Mouse (Mus musculus) liver, embryonic 11.5 days (tissue): ENCODE results near the gene Tle1. TPM values are rescaled to one million over a fixed set of nuclear protein-coding genes. Genes with fewer than 3 reads are reported as not detected.

ENCODE experiments used
- ATAC-seq: fragments of 200-750 bp; cut with Nextera tagmentation; replicated peaks from 2 replicates; pipeline ENCODE4 v1.8.0; 2017; ENCODE audit warnings: moderate number of reproducible peaks, mild to moderate bottlenecking, moderate TSS enrichment, moderate library complexity; ENCODE audit not compliant: low FRiP score
- DNase-seq: peaks from one replicate; pipeline ENCODE4 v3.0.0-alpha.2; 2017; ENCODE audit warnings: low spot score
- H3K27ac ChIP-seq: fragments of 300-500 bp; sonication (generic); 2 replicates; pipeline ENCODE4 v1.5.1; 2014; ENCODE audit warnings: mild to moderate bottlenecking, low read depth, low read length, control low read depth
- H3K27me3 ChIP-seq: fragments of 300-500 bp; sonication (generic); replicated peaks from 2 replicates; pipeline ENCODE4 v1.6.1; 2014; ENCODE audit warnings: low read length, mixed read lengths; ENCODE audit not compliant: control insufficient read depth, insufficient read depth
- H3K36me3 ChIP-seq: fragments of 300-500 bp; sonication (generic); 2 replicates; pipeline ENCODE4 v1.6.1; 2014; ENCODE audit warnings: mild to moderate bottlenecking, low read length, moderate library complexity, mixed read lengths; ENCODE audit not compliant: control insufficient read depth, insufficient read depth
- H3K4me1 ChIP-seq: fragments of 300-500 bp; sonication (generic); replicated peaks from 2 replicates; pipeline ENCODE4 v1.6.1; 2014; ENCODE audit warnings: low read length, mixed read lengths; ENCODE audit not compliant: control insufficient read depth, insufficient read depth
- H3K4me2 ChIP-seq: fragments of 300-500 bp; sonication (generic); 2 replicates; pipeline ENCODE4 v1.6.1; 2014; ENCODE audit warnings: mild to moderate bottlenecking, control low read depth, moderate library complexity
- H3K4me3 ChIP-seq: fragments of 300-500 bp; sonication (generic); 2 replicates; pipeline ENCODE4 v1.5.1; 2014; ENCODE audit warnings: low read depth, low read length, control low read depth
- H3K9ac ChIP-seq: fragments of 300-500 bp; sonication (generic); 2 replicates; pipeline ENCODE4 v1.6.1; 2014; ENCODE audit warnings: low read depth, low read length, control low read depth
- H3K9me3 ChIP-seq: fragments of 300-500 bp; sonication (generic); 2 replicates; pipeline ENCODE4 v1.6.1; 2016; ENCODE audit warnings: low read length, inconsistent platforms, mixed read lengths; ENCODE audit not compliant: control insufficient read depth
- WGBS: fragments of 180-500 bp; shearing (Covaris S2); extraction: QIAGEN DNeasy Blood & Tissue Kit; methylation state at CpG from one replicate; pipeline ENCODE4 v1.1.7; 2014; 5-methylcytosine and 5-hydroxymethylcytosine counted together
- polyA plus RNA-seq: library from polyadenylated mRNA; unstranded; fragments of >200 nt; fragmentation: Nextera tagmentation; extraction: Ambion mirVana; gene quantifications from 2 replicates; pipeline ENCODE4 v1.2.1, GENCODE M21; 2014

The Tle1 gene
- polyA plus RNA-seq, 1 experiment from 2014 or later: 18.2 TPM

- H3K9ac ChIP-seq: no peak overlapping the region
- no peaks in the 10 kb centered on the region for H3K9me3 ChIP-seq
- no peak for DNase-seq
- no peak overlapping the region for H3K4me2 ChIP-seq
- no peak overlapping the region for H3K4me3 ChIP-seq
- no peaks in the 10 kb centered on the region for H3K4me1 ChIP-seq
- no peaks in the 10 kb centered on the region; the same call in 1 of the 2 replicates for H3K36me3 ChIP-seq
- no peaks in the 10 kb centered on the region for H3K27me3 ChIP-seq
- no peak overlapping the region for H3K27ac ChIP-seq
- ATAC-seq: no peak; the same call in 1 of the 2 replicates
- WGBS: 91% methylated on average over 1 of the region's 1 CpGs
Measured at GRCm38 (mm10) chr4:72175943-72176342, 24.8 kb downstream of the Tle1 start.

GRCm38 (mm10) chr4:72168267-72168666, 32.5 kb downstream of the Tle1 start:
- no peak for DNase-seq
- no peak overlapping the region for H3K4me2 ChIP-seq
- 42% methylated on average over 1 of the region's 1 CpGs for WGBS
- ATAC-seq: no peak
- no peak overlapping the region for H3K27ac ChIP-seq
- H3K36me3 ChIP-seq: peaks cover 3% of the 10 kb centered on the region; the same call in 1 of the 2 replicates
- H3K9ac ChIP-seq: no peak overlapping the region
- no peaks in the 10 kb centered on the region for H3K4me1 ChIP-seq
- H3K27me3 ChIP-seq: no peaks in the 10 kb centered on the region
- H3K4me3 ChIP-seq: no peak overlapping the region
- no peaks in the 10 kb centered on the region for H3K9me3 ChIP-seq

- Histone ChIP-seq H3K27ac (no peak overlapping the region), H3K4me3 (no peak overlapping the region), H3K9me3 (no peaks in the 10 kb centered on the region), H3K4me2 (no peak overlapping the region), H3K27me3 (no peaks in the 10 kb centered on the region), H3K9ac (no peak overlapping the region), H3K36me3 (peaks cover 3% of the 10 kb centered on the region; the same call in 1 of the 2 replicates), H3K4me1 (no peaks in the 10 kb centered on the region)
- DNase-seq (no peak), ATAC-seq (no peak)
- WGBS: 51% methylated on average over 2 of the region's 2 CpGs
Measured at GRCm38 (mm10) chr4:72167761-72168229, 32.9 kb downstream of the Tle1 start.

GRCm38 (mm10) chr4:72167171-72167570, 33.5 kb downstream of the Tle1 start:
- 96% methylated on average over 3 of the region's 3 CpGs for WGBS

GRCm38 (mm10) chr4:72166561-72166960, 34.2 kb downstream of the Tle1 start:
- Histone ChIP-seq H3K9ac (no peak overlapping the region), H3K9me3 (no peaks in the 10 kb centered on the region), H3K4me1 (peaks cover 4% of the 10 kb centered on the region), H3K36me3 (peaks cover 3% of the 10 kb centered on the region; the same call in 1 of the 2 replicates), H3K4me2 (no peak overlapping the region), H3K27ac (no peak overlapping the region), H3K4me3 (no peak overlapping the region), H3K27me3 (no peaks in the 10 kb centered on the region)
- DNase-seq (no peak), ATAC-seq (no peak)
- WGBS: 87% methylated on average over 2 of the region's 2 CpGs

More at GRCm38 (mm10) chr4:72167171-72167570, 33.5 kb downstream of the Tle1 start:
- Histone ChIP-seq H3K9me3 (no peaks in the 10 kb centered on the region), H3K4me3 (no peak overlapping the region), H3K9ac (no peak overlapping the region), H3K27ac (no peak overlapping the region), H3K4me1 (no peaks in the 10 kb centered on the region; the same call in 1 of the 2 replicates), H3K4me2 (no peak overlapping the region), H3K36me3 (peaks cover 3% of the 10 kb centered on the region; the same call in 1 of the 2 replicates), H3K27me3 (no peaks in the 10 kb centered on the region)
- DNase-seq: no peak
- no peak for ATAC-seq

GRCm38 (mm10) chr4:72165765-72166164, 35.0 kb downstream of the Tle1 start:
- no peaks in the 10 kb centered on the region for H3K9me3 ChIP-seq
- peaks cover 4% of the 10 kb centered on the region for H3K4me1 ChIP-seq
- H3K9ac ChIP-seq: no peak overlapping the region
- DNase-seq: no peak
- H3K36me3 ChIP-seq: 0 out of 2 replicates have a peak, but pooled peaks cover 3% of the 10 kb centered on the region
- 94% methylated on average over 9 of the region's 9 CpGs for WGBS
- ATAC-seq: no peak
- no peak overlapping the region for H3K4me2 ChIP-seq
- H3K27ac ChIP-seq: no peak overlapping the region
- H3K27me3 ChIP-seq: no peaks in the 10 kb centered on the region
- no peak overlapping the region for H3K4me3 ChIP-seq

GRCm38 (mm10) chr4:72162445-72163218, 38.1 kb downstream of the Tle1 start:
- H3K4me1 ChIP-seq: peaks cover 4% of the 10 kb centered on the region
- H3K27me3 ChIP-seq: no peaks in the 10 kb centered on the region
- no peak overlapping the region for H3K4me2 ChIP-seq
- H3K9me3 ChIP-seq: no peaks in the 10 kb centered on the region
- no peak overlapping the region for H3K4me3 ChIP-seq
- WGBS: 87% methylated on average over 4 of the region's 4 CpGs
- peak; percentile 81 for ATAC-seq
- no peak overlapping the region for H3K9ac ChIP-seq
- no peak for DNase-seq
- H3K27ac ChIP-seq: no peak overlapping the region
- peaks cover 3% of the 10 kb centered on the region; the same call in 1 of the 2 replicates for H3K36me3 ChIP-seq

- Histone ChIP-seq H3K9ac (no peak overlapping the region), H3K27me3 (no peaks in the 10 kb centered on the region), H3K9me3 (no peaks in the 10 kb centered on the region), H3K4me3 (no peak overlapping the region), H3K4me1 (peaks cover 4% of the 10 kb centered on the region), H3K36me3 (peaks cover 3% of the 10 kb centered on the region; the same call in 1 of the 2 replicates), H3K4me2 (no peak overlapping the region), H3K27ac (no peak overlapping the region)
- WGBS: 84% methylated on average over 14 of the region's 14 CpGs
- ATAC-seq: no peak
- no peak for DNase-seq
Measured at GRCm38 (mm10) chr4:72160102-72160511, 40.6 kb downstream of the Tle1 start.
